Comparison of ENCODE assay signal across 8 mouse cellular contexts in genomic region chr17:57078336-57078735, GRCm38 (mm10). TPM values are rescaled to one million over a fixed set of nuclear protein-coding genes. Genes with fewer than 3 reads are reported as not detected.
A peak's percentile ranks its signal among the peaks of the same experiment; 100 is the strongest.
DNase-seq lines count a peak whose midpoint lies in the region; ATAC-seq lines count a peak whose summit lies in the region.
"Had no signal": no experiment of that assay in that cellular context is flagged by ENCODE, and none has a peak within 500 bp of the region (broad histone marks: within the 10 kb centered on the region; RNA-seq: fewer than 3 reads in every experiment).

Gene Dennd1c, minus strand, starts transcription at chr17:57078514.

- 59% methylated on average over 6 of the region's 6 CpGs for WGBS in hindbrain, embryonic 16.5 days

- H3K27ac ChIP-seq in hindbrain, embryonic 16.5 days (ENCODE audit: low read depth, low read length): no peak within 1 kb of the TSS
- H3K27ac ChIP-seq: embryonic facial prominence, embryonic 13.5 days had no signal

- H3K4me3 ChIP-seq in hindbrain, embryonic 16.5 days (ENCODE audit: low read length): no peak within 1 kb of the TSS
- H3K4me3 ChIP-seq: embryonic facial prominence, embryonic 13.5 days had no signal

- no peaks in the 10 kb centered on the region for H3K4me1 ChIP-seq in hindbrain, embryonic 16.5 days (ENCODE audit: control insufficient read depth, insufficient read depth, low read depth, low read length)
- H3K4me1 ChIP-seq: embryonic facial prominence, embryonic 13.5 days had no signal

- H3K36me3 ChIP-seq in hindbrain, embryonic 16.5 days (ENCODE audit: control insufficient read depth, insufficient read depth, low read length): peaks cover 17% of the 10 kb centered on the region
- H3K36me3 ChIP-seq: embryonic facial prominence, embryonic 13.5 days had no signal

- ATAC-seq in hindbrain, embryonic 16.5 days: peak; percentile 32; the same call in 1 of the 2 replicates
- ATAC-seq in megakaryocyte-erythroid progenitor cell, adult 5-6 weeks (replicated peaks; ENCODE audit: low FRiP score, low TSS enrichment, poor library complexity, severe bottlenecking): peak; percentile 46

- H3K9me3 ChIP-seq in hindbrain, embryonic 16.5 days (ENCODE audit: control insufficient read depth, low read length): no peaks in the 10 kb centered on the region
- H3K9me3 ChIP-seq: embryonic facial prominence, embryonic 13.5 days had no signal

- no peak within 1 kb of the TSS for H3K9ac ChIP-seq in hindbrain, embryonic 16.5 days (ENCODE audit: low read depth, low read length)
- H3K9ac ChIP-seq: embryonic facial prominence, embryonic 13.5 days had no signal

- DNase-seq in 416B (ENCODE audit: low read depth): peak; percentile 59
- peak; percentile 72 to 76 for DNase-seq in B cell, adult 2 months
- DNase-seq in thymus, postnatal 4 days: peak; percentile 85
- no peak for DNase-seq in frontal cortex, postnatal 14 days (ENCODE audit: low spot score in 2 of 2)
- DNase-seq in urinary bladder, postnatal 4 days (ENCODE audit: low spot score in 2 of 2): no peak

- H3K27me3 ChIP-seq in hindbrain, embryonic 16.5 days (replicated peaks; ENCODE audit: control insufficient read depth, insufficient read depth, low read length): no peaks in the 10 kb centered on the region; the same call in 1 of the 2 replicates
- H3K27me3 ChIP-seq: embryonic facial prominence, embryonic 13.5 days had no signal

- H3K4me2 ChIP-seq in hindbrain, embryonic 16.5 days (ENCODE audit: low read length): no peak within 1 kb of the TSS
- H3K4me2 ChIP-seq: embryonic facial prominence, embryonic 13.5 days had no signal

RNA-seq across cellular contexts. Expression of gene Dennd1c, which starts in this region (rescaled TPM):
- polyA plus RNA-seq in hindbrain, embryonic 16.5 days (2015; fragmentation: Nextera tagmentation; extraction: Ambion mirVana): 3.8 and 4.7 TPM in 2 replicates
- 20.4 and 33.4 TPM in 2 replicates for total RNA-seq in megakaryocyte-erythroid progenitor cell, adult 5-6 weeks (2014; fragmentation: Nextera tagmentation)
- total RNA-seq in megakaryocyte-erythroid progenitor cell, adult 5-6 weeks (2017): 0.65 and 1.8 TPM in 2 replicates

Comparison
In these comparisons a context has a peak if more than half of its experiments do, and no peak if none do; other contexts are left out.
1. DNase-seq: peak in 416B (single experiment), B cell, adult 2 months (2 of 2) and thymus, postnatal 4 days (single experiment); none in frontal cortex, postnatal 14 days (0 of 2) and urinary bladder, postnatal 4 days (0 of 2).